ENCODE assay signal across 9 mouse cellular contexts in genomic region chr1:170894603-170895602, GRCm38 (mm10). TPM values are rescaled to one million over a fixed set of nuclear protein-coding genes. Genes with fewer than 3 reads are reported as not detected.
DNase-seq lines count a peak whose midpoint lies in the region; ATAC-seq and TF ChIP-seq lines count a peak whose summit lies in the region.
"Had no signal": no experiment of that assay in that cellular context is flagged by ENCODE, and none has a peak within 500 bp of the region (broad histone marks: within the 10 kb centered on the region; RNA-seq: fewer than 3 reads in every experiment).

No protein-coding gene starts in this region.

- no peaks in the 10 kb centered on the region for H3K9me3 ChIP-seq in kidney, postnatal 0 days (replicated peaks; ENCODE audit: low read length)
- no peaks in the 10 kb centered on the region for H3K9me3 ChIP-seq in kidney, embryonic 16.5 days (ENCODE audit: low read length)
- H3K9me3 ChIP-seq in E14TG2a.4 (ENCODE audit: low read length): no peaks in the 10 kb centered on the region
- no peaks in the 10 kb centered on the region for H3K9me3 ChIP-seq in kidney, embryonic 15.5 days (replicated peaks)
- H3K9me3 ChIP-seq: liver, embryonic 13.5 days had no signal

- peak; percentile 74 for TF ChIP-seq CTCF in kidney, postnatal 0 days (IDR thresholded peaks at IDR 0.05; ENCODE audit: low read depth)
- peak; percentile 59 for TF ChIP-seq CTCF in E14TG2a.4 (conservative IDR thresholded peaks at IDR 0.05; ENCODE audit: low read length)

- no peaks in the 10 kb centered on the region for H3K36me3 ChIP-seq in kidney, postnatal 0 days (ENCODE audit: insufficient read depth, low read length)
- no peaks in the 10 kb centered on the region for H3K36me3 ChIP-seq in kidney, embryonic 16.5 days (ENCODE audit: insufficient read depth, low read length)
- H3K36me3 ChIP-seq in E14TG2a.4 (ENCODE audit: insufficient read depth, low read length): no peaks in the 10 kb centered on the region
- H3K36me3 ChIP-seq in kidney, embryonic 15.5 days: no peaks in the 10 kb centered on the region
- H3K36me3 ChIP-seq: liver, embryonic 13.5 days had no signal

- ATAC-seq in kidney, postnatal 0 days (replicated peaks; ENCODE audit: low FRiP score, low read depth): no peak
- no peak; the same call in 1 of the 2 replicates for ATAC-seq in kidney, embryonic 16.5 days (ENCODE audit: low FRiP score, low TSS enrichment)
- no peak for ATAC-seq in kidney, embryonic 15.5 days (replicated peaks; ENCODE audit: low FRiP score)

- H3K4me3 ChIP-seq in kidney, postnatal 0 days (replicated peaks; ENCODE audit: low read depth, low read length): no peak overlapping the region
- H3K4me3 ChIP-seq in kidney, embryonic 16.5 days (ENCODE audit: low read length): no peak overlapping the region
- H3K4me3 ChIP-seq in E14TG2a.4 (replicated peaks; ENCODE audit: low read length): 0 out of 2 replicates have a peak overlapping the region, but pooled peaks have one; percentile 13
- no peak overlapping the region for H3K4me3 ChIP-seq in kidney, embryonic 15.5 days (replicated peaks)
- H3K4me3 ChIP-seq: liver, embryonic 13.5 days had no signal

- H3K27me3 ChIP-seq in kidney, postnatal 0 days (ENCODE audit: insufficient read depth, low read length): no peaks in the 10 kb centered on the region
- H3K27me3 ChIP-seq in kidney, embryonic 16.5 days (ENCODE audit: insufficient read depth, low read length): peaks cover 11% of the 10 kb centered on the region; the same call in 1 of the 2 replicates
- no peaks in the 10 kb centered on the region for H3K27me3 ChIP-seq in E14TG2a.4 (ENCODE audit: insufficient read depth, low read length)
- H3K27me3 ChIP-seq in kidney, embryonic 15.5 days: peaks cover 23% of the 10 kb centered on the region

- H3K27ac ChIP-seq in kidney, postnatal 0 days: no peak overlapping the region
- H3K27ac ChIP-seq in kidney, embryonic 16.5 days (ENCODE audit: low read length): no peak overlapping the region
- no peak overlapping the region for H3K27ac ChIP-seq in kidney, embryonic 15.5 days
- H3K27ac ChIP-seq: liver, embryonic 13.5 days had no signal

- H3K4me1 ChIP-seq in kidney, postnatal 0 days (replicated peaks; ENCODE audit: insufficient read depth, low read length): no peaks in the 10 kb centered on the region
- H3K4me1 ChIP-seq in kidney, embryonic 16.5 days (ENCODE audit: insufficient read depth, low read length): peaks cover 3% of the 10 kb centered on the region; the same call in 1 of the 2 replicates
- peaks cover 64% of the 10 kb centered on the region for H3K4me1 ChIP-seq in E14TG2a.4 (replicated peaks; ENCODE audit: low read depth, low read length)
- H3K4me1 ChIP-seq in kidney, embryonic 15.5 days: peaks cover 5% of the 10 kb centered on the region; the same call in 1 of the 2 replicates

- H3K4me2 ChIP-seq in kidney, postnatal 0 days (ENCODE audit: low read length): no peak overlapping the region
- H3K4me2 ChIP-seq in kidney, embryonic 16.5 days (replicated peaks; ENCODE audit: low read depth, low read length): no peak overlapping the region
- no peak overlapping the region for H3K4me2 ChIP-seq in kidney, embryonic 15.5 days
- H3K4me2 ChIP-seq: liver, embryonic 13.5 days had no signal

- DNase-seq in kidney, postnatal 0 days (ENCODE audit: low spot score): peak; percentile 86
- peak; percentile 21 for DNase-seq in T-cell, adult 2 months (ENCODE audit: low spot score)
- peak; percentile 35 for DNase-seq in lung, postnatal 10 days
- no peak for DNase-seq in spleen, postnatal 4 days (ENCODE audit: low spot score in 2 of 2)
- DNase-seq: liver, embryonic 13.5 days had no signal

- H3K9ac ChIP-seq in kidney, postnatal 0 days (ENCODE audit: low read depth, low read length): no peak overlapping the region
- H3K9ac ChIP-seq in kidney, embryonic 16.5 days (replicated peaks; ENCODE audit: low read length): no peak overlapping the region
- H3K9ac ChIP-seq in kidney, embryonic 15.5 days: no peak overlapping the region
- H3K9ac ChIP-seq: liver, embryonic 13.5 days had no signal

- 59% methylated on average over 9 of the region's 9 CpGs for WGBS in kidney, postnatal 0 days
- WGBS in kidney, embryonic 16.5 days: 60% methylated on average over 9 of the region's 9 CpGs
- WGBS in kidney, embryonic 15.5 days: 60% methylated on average over 9 of the region's 9 CpGs

RNA-seq across cellular contexts. Expression of gene Dusp12, which starts 9.6 kb away (rescaled TPM):
- polyA plus RNA-seq in kidney, postnatal 0 days (2015; fragmentation: Nextera tagmentation; extraction: Ambion mirVana): 32.8 and 34.9 TPM in 2 replicates
- 39.5 and 40.5 TPM in 2 replicates for polyA plus RNA-seq in kidney, embryonic 16.5 days (2015; fragmentation: Nextera tagmentation; extraction: Ambion mirVana)
- 35.0 and 39.7 TPM in 2 replicates for polyA plus RNA-seq in kidney, embryonic 15.5 days (2015; fragmentation: Nextera tagmentation; extraction: Ambion mirVana)

RNA-seq across cellular contexts. Expression of gene Gm26620, which starts 10.0 kb away (rescaled TPM):
- 2.0 and 2.1 TPM in 2 replicates for polyA plus RNA-seq in kidney, postnatal 0 days (2015; fragmentation: Nextera tagmentation; extraction: Ambion mirVana)
- polyA plus RNA-seq in kidney, embryonic 16.5 days (2015; fragmentation: Nextera tagmentation; extraction: Ambion mirVana): 0.58 and 0.64 TPM in 2 replicates
- polyA plus RNA-seq in kidney, embryonic 15.5 days (2015; fragmentation: Nextera tagmentation; extraction: Ambion mirVana): 0.22 and 0.31 TPM in 2 replicates

RNA-seq across cellular contexts. Expression of gene Fcrlb, which starts 17.8 kb away (rescaled TPM):
- polyA plus RNA-seq in kidney, postnatal 0 days (2015; fragmentation: Nextera tagmentation; extraction: Ambion mirVana): 0.32 and 0.41 TPM in 2 replicates
- polyA plus RNA-seq in kidney, embryonic 16.5 days (2015; fragmentation: Nextera tagmentation; extraction: Ambion mirVana): 0.18 and 0.24 TPM in 2 replicates
- polyA plus RNA-seq in kidney, embryonic 15.5 days (2015; fragmentation: Nextera tagmentation; extraction: Ambion mirVana): 0.21 TPM in 1 of 2 replicates, not detected in the other
- polyA plus RNA-seq: liver, embryonic 13.5 days; stomach, embryonic 16.5 days had no signal

RNA-seq across cellular contexts. Expression of gene Atf6, which starts 27.3 kb away (rescaled TPM):
- polyA plus RNA-seq in kidney, postnatal 0 days (2015; fragmentation: Nextera tagmentation; extraction: Ambion mirVana): 8.6 and 8.9 TPM in 2 replicates
- polyA plus RNA-seq in kidney, embryonic 16.5 days (2015; fragmentation: Nextera tagmentation; extraction: Ambion mirVana): 8.7 and 9.6 TPM in 2 replicates
- 9.1 and 9.2 TPM in 2 replicates for polyA plus RNA-seq in kidney, embryonic 15.5 days (2015; fragmentation: Nextera tagmentation; extraction: Ambion mirVana)

RNA-seq across cellular contexts. Expression of gene Fcrla, which starts 32.5 kb away (rescaled TPM):
- not detected in 2 replicates for polyA plus RNA-seq in kidney, postnatal 0 days (2015; fragmentation: Nextera tagmentation; extraction: Ambion mirVana)
- not detected in 2 replicates for polyA plus RNA-seq in kidney, embryonic 16.5 days (2015; fragmentation: Nextera tagmentation; extraction: Ambion mirVana)
- not detected in 2 replicates for polyA plus RNA-seq in kidney, embryonic 15.5 days (2015; fragmentation: Nextera tagmentation; extraction: Ambion mirVana)

Comparison
In these comparisons a context has a peak if more than half of its experiments do, and no peak if none do; other contexts are left out.
1. DNase-seq: peak in kidney, postnatal 0 days (single experiment), T-cell, adult 2 months (single experiment) and lung, postnatal 10 days (single experiment); none in spleen, postnatal 4 days (0 of 2).